Mouse (Mus musculus) naive thymus-derived CD4-positive, alpha-beta T cell, adult 5 months (primary cell): ENCODE measurements around the gene Rfx5. TPM values are rescaled to one million over a fixed set of nuclear protein-coding genes. Genes with fewer than 3 reads are reported as not detected.

Experiments used
- polyA plus RNA-seq: library from polyadenylated mRNA; unstranded; fragments of 100-300 nt; shearing (Covaris generic); gene quantifications from one replicate; pipeline ENCODE4 v1.2.1, GENCODE M21; 2017

The Rfx5 gene
- 10.3 TPM for polyA plus RNA-seq

GRCm38 (mm10) chr3:94953764-94954616 lies at the start of gene Rfx5:
Gene Rfx5 (plus strand): TSS chr3:94954075.

DNA sequence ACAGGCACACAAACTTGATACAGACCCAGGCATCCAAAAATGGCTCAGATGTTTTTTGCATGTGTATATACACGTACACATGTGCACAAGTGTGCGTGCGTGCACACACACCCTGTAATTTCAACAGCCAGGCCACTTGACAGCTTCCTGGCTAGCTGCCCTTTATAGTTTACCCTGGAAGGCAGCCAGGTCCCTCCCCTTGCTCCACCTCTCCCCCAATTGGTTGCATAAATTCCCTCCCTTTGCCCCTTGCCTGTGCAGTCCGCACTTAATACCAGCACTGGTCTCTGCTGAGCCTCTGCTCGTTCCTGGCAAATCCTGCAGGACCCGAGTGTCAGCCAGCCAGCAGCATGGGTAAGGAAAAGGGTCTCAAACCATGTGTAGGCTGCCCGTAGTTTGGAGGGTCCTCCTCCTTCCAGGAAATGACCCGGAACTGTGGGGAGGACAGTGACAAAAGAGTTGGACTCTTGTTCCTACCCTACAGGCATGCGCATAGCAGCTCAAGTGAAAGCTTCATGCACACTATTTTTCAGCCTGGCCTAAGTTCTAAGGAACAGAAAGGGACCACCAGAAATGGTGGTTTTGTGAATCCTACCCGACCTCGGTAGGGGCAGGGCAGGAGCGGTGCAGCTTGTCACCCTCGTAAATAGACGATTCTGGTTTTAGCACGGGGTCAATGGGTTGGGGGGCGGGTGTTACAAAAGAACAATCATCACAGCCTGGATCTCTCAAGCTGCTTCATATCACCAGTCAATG lies 20.9 kb upstream of the Rfx5 start, which contains the start of gene Selenbp1:
Gene Selenbp1 (plus strand): TSS at position 248 of the 756 bp plus-strand sequence.

DNA sequence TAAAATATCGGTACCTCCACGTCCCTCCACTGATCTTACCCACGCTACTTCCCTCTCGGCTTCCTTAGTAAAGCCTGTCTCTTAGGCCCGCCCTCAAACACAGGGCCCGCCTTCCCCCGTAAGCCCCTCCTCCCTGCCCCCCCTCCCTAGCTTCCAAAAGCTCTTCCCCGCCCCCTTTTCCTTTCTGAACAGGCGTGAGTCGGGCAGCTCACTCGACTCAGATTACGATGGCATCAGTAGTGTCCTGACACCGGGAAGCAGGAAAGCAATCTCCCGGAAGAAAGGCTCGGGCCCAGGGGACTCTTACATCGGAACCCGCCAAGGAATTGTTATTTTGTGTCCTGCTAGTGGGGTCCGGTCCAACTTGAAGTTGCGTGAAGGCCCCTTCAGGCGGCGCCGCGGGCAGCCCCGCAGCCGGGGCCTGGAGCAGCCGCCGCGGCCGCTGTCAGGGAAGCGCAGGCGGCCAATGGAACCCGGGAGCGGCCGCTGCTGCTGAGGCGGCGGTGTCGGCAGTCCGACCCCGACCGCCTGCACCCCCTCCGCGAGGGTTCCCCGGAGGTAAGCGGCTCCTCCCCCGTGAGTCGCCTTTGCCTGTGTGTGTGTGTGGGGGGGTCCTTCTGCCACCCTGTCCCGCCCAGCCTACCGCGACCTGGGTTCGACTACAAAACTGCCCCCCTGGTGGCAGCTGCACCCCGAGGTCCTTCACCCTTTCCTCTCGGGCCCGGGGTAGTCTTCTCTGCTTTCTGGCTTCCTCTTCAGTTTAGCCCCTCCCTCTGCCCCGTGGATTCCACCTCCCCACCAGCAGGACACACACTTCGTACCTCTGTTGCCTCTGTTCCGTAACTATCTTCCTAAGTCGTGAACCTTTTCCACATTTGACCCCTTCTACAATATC lies 20.9 kb downstream of the Rfx5 start, which contains the start of gene Pi4kb:
Gene Pi4kb (plus strand): TSS at position 204 of the 895 bp plus-strand sequence.

Other genes starting within 250 kb of the Rfx5 start
- 0.09 TPM for gene Cgn, start 167.6 kb upstream of the Rfx5 start, polyA plus RNA-seq
- 25.1 TPM for gene Pogz, start 116.5 kb upstream of the Rfx5 start, polyA plus RNA-seq
- 270 TPM for gene Psmb4, start 67.1 kb upstream of the Rfx5 start, polyA plus RNA-seq
- gene Selenbp1, start 21.0 kb upstream of the Rfx5 start, polyA plus RNA-seq = 2.3 TPM
- gene Pi4kb, start 20.7 kb downstream of the Rfx5 start, polyA plus RNA-seq = 19.5 TPM
- gene Zfp687, start 61.4 kb downstream of the Rfx5 start, polyA plus RNA-seq = 51.6 TPM
- gene Psmd4, start 88.5 kb downstream of the Rfx5 start, polyA plus RNA-seq = 282 TPM
- 47.5 TPM for gene Pip5k1a, start 152.9 kb downstream of the Rfx5 start, polyA plus RNA-seq
- 87.8 TPM for gene Vps72, start 156.9 kb downstream of the Rfx5 start, polyA plus RNA-seq
- 1.5 TPM for gene Tmod4, start 170.4 kb downstream of the Rfx5 start, polyA plus RNA-seq
- 86.6 TPM for gene Scnm1, start 179.9 kb downstream of the Rfx5 start, polyA plus RNA-seq
- 34.5 TPM for gene Lysmd1, start 180.0 kb downstream of the Rfx5 start, polyA plus RNA-seq
- 252 TPM for gene Tnfaip8l2, start 188.3 kb downstream of the Rfx5 start, polyA plus RNA-seq
- 2.3 TPM for gene Sema6c, start 206.4 kb downstream of the Rfx5 start, polyA plus RNA-seq